Mouse (Mus musculus): ENCODE data around the gene Abtb2. TPM values are rescaled to one million over a fixed set of nuclear protein-coding genes. Genes with fewer than 3 reads are reported as not detected.

Gene Abtb2
- total and polyA plus RNA-seq, 3 experiments, result 0.05 TPM; not detected in 2

DNA sequence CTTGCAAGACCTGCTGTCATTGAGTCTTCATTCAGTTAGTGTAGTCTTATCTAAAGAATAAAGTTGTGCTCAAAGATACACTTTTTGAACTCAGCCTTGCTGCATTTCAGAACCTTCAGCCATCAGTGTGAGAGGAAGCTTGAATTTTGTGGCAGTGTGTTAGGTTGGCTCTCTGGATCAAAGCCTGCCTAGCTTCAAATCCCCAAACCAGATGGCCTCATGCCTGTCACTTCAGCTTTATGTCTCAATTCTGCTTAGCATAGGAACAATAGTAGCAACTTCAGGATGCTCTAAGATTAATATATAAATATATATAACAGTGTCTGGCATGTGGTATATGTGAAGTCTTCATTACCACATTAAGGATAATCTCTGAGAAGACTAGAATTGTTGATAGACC, 121.8 kb downstream of the Abtb2 start:
- DNase-seq (ENCODE audit: low spot score), result no peak
- Histone ChIP-seq H3K27me3 (ENCODE audit: insufficient read depth, low read length) (peaks cover 68% of the 10 kb centered on the region), H3K4me3 (ENCODE audit: low read depth, low read length) (no peak overlapping the region), H3K36me3 (replicated peaks) (no peaks in the 10 kb centered on the region), H3K9me3 (replicated peaks) (no peaks in the 10 kb centered on the region), H3K4me1 (ENCODE audit: insufficient read depth, low read depth, low read length) (peaks cover 11% of the 10 kb centered on the region)
- TF ChIP-seq POLR2AphosphoS5 (IDR thresholded peaks at IDR 0.05; ENCODE audit: insufficient replicate concordance, low read depth, low read length) (no peak), GATA2 (IDR thresholded peaks at IDR 0.05; ENCODE audit: borderline replicate concordance, low read depth, low read length) (no peak), GATA1 (IDR thresholded peaks at IDR 0.05; ENCODE audit: borderline replicate concordance, low read length) (no peak), CTCF (IDR thresholded peaks at IDR 0.05; ENCODE audit: low read depth, low read length) (no peak), TAL1 (conservative IDR thresholded peaks at IDR 0.05; ENCODE audit: low read depth, low read length) (no peak)
- ATAC-seq (ENCODE audit: extremely low read depth, insufficient number of reproducible peaks, low FRiP score, poor library complexity, severe bottlenecking), result no peak

DNA sequence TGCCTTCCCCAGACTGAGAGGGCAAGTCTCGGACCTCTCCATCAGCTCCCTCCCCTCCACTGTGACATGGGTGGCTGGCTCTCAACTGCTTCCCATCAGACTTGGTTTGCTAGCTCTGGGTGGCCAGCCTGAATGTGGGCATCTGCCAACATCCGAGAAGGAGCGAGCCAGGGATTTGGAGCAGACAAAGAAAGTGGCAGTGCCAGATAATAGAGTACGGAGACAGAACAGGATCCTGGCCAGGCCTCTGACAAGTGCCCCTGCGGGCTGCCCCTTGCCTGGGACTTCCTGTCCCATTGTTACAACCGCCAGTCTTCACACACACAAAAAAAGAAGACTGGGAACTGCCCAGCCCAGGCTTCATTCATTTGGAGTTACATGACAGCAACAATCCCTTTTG, 124.3 kb downstream of the Abtb2 start:
- ATAC-seq (ENCODE audit: extremely low read depth, insufficient number of reproducible peaks, low FRiP score, poor library complexity, severe bottlenecking) (no peak), DNase-seq (ENCODE audit: low spot score) (no peak)
- no peak overlapping the region for H3K4me3 ChIP-seq (ENCODE audit: low read depth, low read length)
- peaks cover 63% of the 10 kb centered on the region for H3K27me3 ChIP-seq (ENCODE audit: insufficient read depth, low read length)
- H3K4me1 ChIP-seq (ENCODE audit: insufficient read depth, low read depth, low read length), result peaks cover 1% of the 10 kb centered on the region; the same call in 1 of the 2 replicates
- no peaks in the 10 kb centered on the region for H3K9me3 ChIP-seq (replicated peaks)
- no peaks in the 10 kb centered on the region for H3K36me3 ChIP-seq (replicated peaks)
- TF ChIP-seq GATA1 (IDR thresholded peaks at IDR 0.05; ENCODE audit: borderline replicate concordance, low read length) (no peak), POLR2AphosphoS5 (IDR thresholded peaks at IDR 0.05; ENCODE audit: insufficient replicate concordance, low read depth, low read length) (no peak), CTCF (IDR thresholded peaks at IDR 0.05; ENCODE audit: low read depth, low read length) (no peak), TAL1 (conservative IDR thresholded peaks at IDR 0.05; ENCODE audit: low read depth, low read length) (no peak), GATA2 (IDR thresholded peaks at IDR 0.05; ENCODE audit: borderline replicate concordance, low read depth, low read length) (no peak)

DNA sequence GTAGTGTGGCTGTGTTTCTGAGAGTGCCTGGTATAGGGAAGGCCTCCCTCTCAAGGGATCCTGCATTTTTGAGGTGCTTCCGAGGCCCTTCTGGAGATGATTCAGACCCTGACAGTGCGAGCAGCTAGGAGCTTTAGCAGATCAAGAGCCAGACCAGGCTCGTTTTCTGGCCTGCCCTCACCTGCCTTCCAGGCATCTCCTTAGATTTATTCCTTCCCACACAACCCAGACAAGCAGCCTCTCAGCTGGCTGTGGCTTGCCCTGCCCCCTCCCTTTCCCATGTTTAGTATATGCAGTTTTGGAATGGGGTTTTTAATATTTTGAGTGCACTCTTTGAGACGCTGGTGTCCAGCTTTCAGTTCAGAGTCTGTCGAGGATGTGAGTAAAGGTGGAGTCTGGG, 124.7 kb downstream of the Abtb2 start:
- H3K9me3 ChIP-seq (replicated peaks), result no peaks in the 10 kb centered on the region
- no peak overlapping the region for H3K4me3 ChIP-seq (ENCODE audit: low read depth, low read length)
- no peaks in the 10 kb centered on the region for H3K4me1 ChIP-seq (ENCODE audit: insufficient read depth, low read depth, low read length)
- ATAC-seq (ENCODE audit: extremely low read depth, insufficient number of reproducible peaks, low FRiP score, poor library complexity, severe bottlenecking), result no peak
- H3K27me3 ChIP-seq (ENCODE audit: insufficient read depth, low read length), result peaks cover 63% of the 10 kb centered on the region
- H3K36me3 ChIP-seq (replicated peaks), result no peaks in the 10 kb centered on the region
- TF ChIP-seq CTCF (IDR thresholded peaks at IDR 0.05; ENCODE audit: low read depth, low read length) (no peak), POLR2AphosphoS5 (IDR thresholded peaks at IDR 0.05; ENCODE audit: insufficient replicate concordance, low read depth, low read length) (no peak), GATA1 (IDR thresholded peaks at IDR 0.05; ENCODE audit: borderline replicate concordance, low read length) (no peak), GATA2 (IDR thresholded peaks at IDR 0.05; ENCODE audit: borderline replicate concordance, low read depth, low read length) (no peak), TAL1 (conservative IDR thresholded peaks at IDR 0.05; ENCODE audit: low read depth, low read length) (no peak)
- no peak for DNase-seq (ENCODE audit: low spot score)

DNA sequence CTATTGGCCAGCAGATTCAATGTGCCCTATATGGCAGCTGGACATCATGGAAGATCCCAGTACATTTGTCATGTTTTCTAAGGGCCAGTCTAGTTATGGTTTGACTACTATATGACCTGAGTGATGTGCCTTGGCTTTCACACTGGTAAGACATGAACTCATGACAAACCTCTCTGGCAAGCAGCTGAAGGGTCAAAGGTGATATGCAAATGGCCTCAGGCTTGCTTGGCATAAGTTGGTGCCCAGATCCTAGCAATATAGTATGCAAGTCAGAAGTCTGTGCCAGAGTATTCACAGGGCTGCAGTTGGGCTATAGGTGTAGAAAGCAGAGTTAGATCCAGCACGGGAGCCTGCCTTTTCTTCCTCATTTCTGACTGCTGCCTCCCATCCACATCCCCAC, 125.2 kb downstream of the Abtb2 start:
- no peaks in the 10 kb centered on the region for H3K36me3 ChIP-seq (replicated peaks)
- no peak for DNase-seq (ENCODE audit: low spot score)
- peaks cover 66% of the 10 kb centered on the region for H3K27me3 ChIP-seq (ENCODE audit: insufficient read depth, low read length)
- TF ChIP-seq GATA2 (IDR thresholded peaks at IDR 0.05; ENCODE audit: borderline replicate concordance, low read depth, low read length), result no peak
- no peak for TF ChIP-seq TAL1 (conservative IDR thresholded peaks at IDR 0.05; ENCODE audit: low read depth, low read length)
- no peak for TF ChIP-seq CTCF (IDR thresholded peaks at IDR 0.05; ENCODE audit: low read depth, low read length)
- TF ChIP-seq POLR2AphosphoS5 (IDR thresholded peaks at IDR 0.05; ENCODE audit: insufficient replicate concordance, low read depth, low read length), result no peak
- no peak for TF ChIP-seq GATA1 (IDR thresholded peaks at IDR 0.05; ENCODE audit: borderline replicate concordance, low read length)
- ATAC-seq (ENCODE audit: extremely low read depth, insufficient number of reproducible peaks, low FRiP score, poor library complexity, severe bottlenecking), result no peak
- no peak overlapping the region for H3K4me3 ChIP-seq (ENCODE audit: low read depth, low read length)
- no peaks in the 10 kb centered on the region for H3K9me3 ChIP-seq (replicated peaks)
- no peaks in the 10 kb centered on the region for H3K4me1 ChIP-seq (ENCODE audit: insufficient read depth, low read depth, low read length)

DNA sequence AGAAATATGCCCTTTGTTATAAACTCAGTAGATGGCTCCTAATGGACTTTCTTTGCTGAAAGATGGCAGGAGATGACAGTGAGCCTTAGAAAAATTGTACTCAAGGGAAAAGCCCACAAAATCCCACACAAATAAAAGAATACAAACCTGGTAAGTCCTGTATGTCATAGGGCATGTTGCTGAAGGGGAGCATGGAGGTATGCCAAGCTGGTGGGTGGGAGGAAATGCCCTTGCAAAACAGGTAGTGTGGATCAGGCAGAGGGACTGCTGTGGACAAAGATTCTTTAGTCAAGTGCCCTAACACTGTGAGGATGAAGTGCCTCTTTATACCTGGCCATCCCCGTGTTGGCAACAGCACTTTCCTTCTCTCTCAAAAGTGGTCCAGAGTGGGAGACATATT, 126.7 kb downstream of the Abtb2 start:
- no peak for TF ChIP-seq GATA1 (IDR thresholded peaks at IDR 0.05; ENCODE audit: borderline replicate concordance, low read length)
- TF ChIP-seq CTCF (IDR thresholded peaks at IDR 0.05; ENCODE audit: low read depth, low read length), result no peak
- TF ChIP-seq POLR2AphosphoS5 (IDR thresholded peaks at IDR 0.05; ENCODE audit: insufficient replicate concordance, low read depth, low read length), result no peak
- TF ChIP-seq GATA2 (IDR thresholded peaks at IDR 0.05; ENCODE audit: borderline replicate concordance, low read depth, low read length), result no peak
- no peak for TF ChIP-seq TAL1 (conservative IDR thresholded peaks at IDR 0.05; ENCODE audit: low read depth, low read length)
- ATAC-seq (ENCODE audit: extremely low read depth, insufficient number of reproducible peaks, low FRiP score, poor library complexity, severe bottlenecking), result no peak
- DNase-seq (ENCODE audit: low spot score), result no peak
- H3K4me3 ChIP-seq (ENCODE audit: low read depth, low read length), result no peak overlapping the region
- no peaks in the 10 kb centered on the region for H3K36me3 ChIP-seq (replicated peaks)
- peaks cover 68% of the 10 kb centered on the region for H3K27me3 ChIP-seq (ENCODE audit: insufficient read depth, low read length)
- H3K4me1 ChIP-seq (ENCODE audit: insufficient read depth, low read depth, low read length), result no peaks in the 10 kb centered on the region
- no peaks in the 10 kb centered on the region for H3K9me3 ChIP-seq (replicated peaks)

DNA sequence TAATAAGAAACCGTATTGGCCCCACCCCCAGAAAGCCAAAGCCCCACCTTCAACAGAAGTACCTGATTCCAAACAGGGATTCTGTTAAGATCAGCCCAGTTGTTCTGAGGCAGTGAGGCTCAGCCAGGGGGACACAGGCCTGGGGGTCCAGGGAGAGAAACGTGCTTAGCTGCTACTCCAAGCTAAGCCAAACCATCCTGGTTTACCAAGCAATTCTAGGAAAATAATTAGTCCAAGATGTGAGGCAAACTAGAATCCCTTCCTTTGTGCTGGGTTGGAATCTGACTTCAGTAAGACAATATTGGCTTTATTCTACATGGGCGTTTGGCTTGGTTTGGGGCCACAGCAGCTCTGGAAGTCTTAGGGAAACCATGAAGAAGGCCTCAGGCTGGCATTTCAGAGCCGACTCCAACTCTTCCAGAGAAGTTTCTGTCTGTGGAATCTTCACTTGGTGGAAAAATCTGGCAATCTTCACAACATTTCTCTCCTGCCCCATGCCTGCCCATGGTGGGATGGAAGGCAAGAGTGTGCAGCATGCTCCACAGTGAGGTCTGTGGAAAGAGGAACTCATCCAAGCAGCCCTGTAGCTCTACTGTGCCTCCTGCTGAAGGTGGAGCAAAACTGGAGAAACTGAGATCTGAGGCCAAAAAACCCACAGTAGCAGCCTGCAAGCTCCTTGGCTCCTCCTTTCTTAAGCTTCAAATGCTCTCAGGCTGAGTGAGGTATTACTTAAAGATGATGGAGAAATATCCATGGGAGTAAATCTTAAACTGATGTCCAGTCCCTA, 128.9 kb downstream of the Abtb2 start:
- ATAC-seq (ENCODE audit: extremely low read depth, insufficient number of reproducible peaks, low FRiP score, poor library complexity, severe bottlenecking), result no peak
- Histone ChIP-seq H3K27me3 (ENCODE audit: insufficient read depth, low read length) (peaks cover 75% of the 10 kb centered on the region), H3K9me3 (replicated peaks) (no peaks in the 10 kb centered on the region), H3K4me1 (ENCODE audit: insufficient read depth, low read depth, low read length) (no peaks in the 10 kb centered on the region), H3K4me3 (ENCODE audit: low read depth, low read length) (no peak overlapping the region), H3K36me3 (replicated peaks) (no peaks in the 10 kb centered on the region)
- TF ChIP-seq GATA1 (IDR thresholded peaks at IDR 0.05; ENCODE audit: borderline replicate concordance, low read length), result no peak
- DNase-seq (ENCODE audit: low spot score), result no peak
